Mouse (Mus musculus): ENCODE measurements around the gene Pxylp1.
A peak's percentile ranks its signal among the peaks of the same experiment; 100 is the strongest.

Pxylp1 gene

DNA sequence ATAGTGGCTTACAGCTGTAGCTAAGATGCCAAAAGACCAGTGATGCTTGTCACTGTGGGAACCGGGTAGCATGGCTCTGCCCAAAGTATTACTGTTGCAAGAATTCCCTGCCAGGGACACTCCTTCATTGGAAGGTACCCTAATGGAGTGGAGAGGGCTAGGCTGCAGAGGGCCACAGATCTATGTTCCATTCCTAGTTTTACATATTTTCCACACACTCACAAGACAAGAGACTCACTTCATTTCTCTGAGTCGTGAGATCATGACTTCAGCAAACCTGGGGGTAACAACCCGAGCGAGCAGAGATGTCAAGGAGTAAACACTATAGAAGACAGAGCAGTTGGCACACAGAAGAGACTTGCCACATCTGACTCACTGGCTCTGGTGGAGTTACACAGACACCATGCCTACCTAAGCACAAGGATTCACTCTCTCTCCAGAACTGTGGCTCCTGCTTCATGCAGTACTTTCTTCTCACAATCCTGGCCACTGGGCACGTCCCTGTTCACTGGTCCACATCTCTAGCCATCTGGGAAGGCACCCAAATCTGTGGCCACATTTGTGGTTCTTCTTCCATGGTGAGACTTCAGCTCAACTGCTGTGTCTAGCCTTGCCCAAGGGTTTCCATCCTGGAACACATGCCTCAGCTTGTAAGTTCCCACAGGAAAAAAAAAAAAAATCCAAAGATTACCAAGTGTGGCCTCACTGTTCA is 31.9 kb downstream of the Pxylp1 start:
- no peak for DNase-seq (ENCODE audit: low spot score)

DNA sequence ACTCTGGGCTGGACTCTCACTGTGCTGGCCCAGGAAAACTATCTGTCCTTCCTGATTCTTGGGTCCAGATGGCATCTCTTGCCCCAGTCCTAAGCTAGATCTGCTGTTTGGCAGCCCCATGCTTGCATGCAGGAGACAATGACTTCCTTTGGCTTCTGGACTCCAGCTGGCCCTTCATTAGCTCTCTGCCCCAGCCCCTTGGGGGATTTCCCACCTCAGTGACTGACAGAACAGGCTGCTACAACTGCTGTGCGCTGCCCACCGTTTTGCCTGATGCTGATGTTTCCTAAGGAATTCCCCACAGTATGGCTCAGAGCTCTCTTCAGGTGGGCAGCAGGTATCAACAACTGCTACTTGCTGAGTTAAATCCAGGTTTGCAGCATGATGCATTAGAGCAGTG is 33.4 kb downstream of the Pxylp1 start:
- no peak for DNase-seq (ENCODE audit: low spot score)

DNA sequence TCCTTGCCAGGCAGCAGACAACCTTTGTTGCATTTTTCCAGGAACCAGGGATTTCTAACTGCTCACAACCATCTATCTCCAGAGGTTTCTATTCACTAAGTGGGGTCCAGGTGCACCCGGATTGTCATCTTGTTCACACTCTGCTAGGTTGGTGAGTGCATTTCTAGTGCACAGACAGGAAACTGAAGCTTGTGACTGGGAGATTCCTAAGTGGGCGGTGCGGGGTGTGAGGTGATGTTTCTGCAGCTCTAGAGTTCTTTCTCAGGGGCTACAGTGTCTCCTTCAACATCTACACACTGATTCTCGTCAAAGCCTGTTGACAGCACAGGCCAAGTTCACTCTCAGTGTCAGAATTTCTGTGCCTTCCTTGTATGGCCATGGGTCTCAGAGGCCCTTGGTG is 34.6 kb downstream of the Pxylp1 start:
- DNase-seq (ENCODE audit: low spot score) = no peak

- DNase-seq (ENCODE audit: low spot score) = no peak
Observed at GRCm38 (mm10) chr9:96853300-96854186, 38.9 kb downstream of the Pxylp1 start.

- no peak for DNase-seq (ENCODE audit: low spot score)
Observed at GRCm38 (mm10) chr9:96851634-96852033, 40.8 kb downstream of the Pxylp1 start.

DNA sequence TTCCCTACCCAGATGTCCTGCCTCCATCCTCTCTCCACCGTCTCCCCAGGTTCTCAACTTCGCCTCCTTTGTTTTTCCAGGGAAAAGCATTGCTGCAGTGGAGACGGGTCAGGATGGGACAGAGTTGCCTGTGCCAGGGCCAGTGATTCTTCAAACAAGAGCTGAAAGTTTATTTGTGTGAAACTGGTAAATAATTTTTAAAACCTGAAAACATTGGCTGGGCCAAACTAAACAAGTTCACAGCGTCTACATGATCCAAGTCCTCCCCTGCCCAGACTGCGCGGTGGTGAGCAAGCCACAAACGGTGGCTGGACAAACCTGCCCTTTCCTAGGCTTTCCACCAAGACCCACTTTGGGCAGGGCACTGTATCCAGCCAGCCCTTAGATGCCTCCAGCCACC is 41.4 kb downstream of the Pxylp1 start:
- no peak for DNase-seq (ENCODE audit: low spot score)

DNA sequence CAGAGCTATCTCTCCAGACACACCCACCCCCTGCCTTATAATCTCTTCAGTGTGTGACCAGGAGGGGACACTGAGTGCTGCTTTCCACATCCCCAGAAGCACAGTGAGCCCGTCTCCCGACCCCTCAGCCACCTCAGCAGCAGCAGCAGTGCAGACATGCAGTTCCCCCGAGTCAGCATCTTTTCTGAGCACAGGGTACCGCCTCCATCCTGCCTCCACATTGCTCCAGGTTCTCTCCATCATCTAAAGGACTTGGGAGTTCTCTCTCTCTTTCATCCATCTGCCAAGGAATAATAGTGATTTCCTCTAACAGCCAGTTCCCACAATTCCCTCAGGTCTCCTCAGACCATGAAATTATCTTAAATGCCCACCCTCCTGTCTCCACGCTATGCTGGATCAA is 43.5 kb downstream of the Pxylp1 start:
- no peak for DNase-seq (ENCODE audit: low spot score)

DNA sequence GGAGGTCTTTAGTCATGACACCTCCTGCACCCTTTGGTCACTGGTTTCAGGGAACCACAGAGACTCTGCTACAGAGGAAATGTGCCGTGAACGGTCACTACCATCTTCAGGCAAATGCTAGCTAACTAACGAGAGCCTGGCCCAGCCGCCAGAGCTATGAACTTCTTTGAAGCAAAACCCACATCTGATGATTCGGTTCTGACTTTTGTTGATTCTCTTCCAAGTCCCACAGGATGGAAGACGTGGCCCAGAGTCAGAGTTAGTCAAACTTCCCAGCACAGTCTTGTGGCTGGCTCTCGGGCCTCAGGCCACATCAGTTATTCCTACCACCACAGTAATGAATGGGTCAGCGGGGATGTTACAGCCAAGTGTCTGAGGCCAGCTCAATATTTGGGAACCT is 46.1 kb downstream of the Pxylp1 start:
- DNase-seq (ENCODE audit: low spot score) = no peak

DNA sequence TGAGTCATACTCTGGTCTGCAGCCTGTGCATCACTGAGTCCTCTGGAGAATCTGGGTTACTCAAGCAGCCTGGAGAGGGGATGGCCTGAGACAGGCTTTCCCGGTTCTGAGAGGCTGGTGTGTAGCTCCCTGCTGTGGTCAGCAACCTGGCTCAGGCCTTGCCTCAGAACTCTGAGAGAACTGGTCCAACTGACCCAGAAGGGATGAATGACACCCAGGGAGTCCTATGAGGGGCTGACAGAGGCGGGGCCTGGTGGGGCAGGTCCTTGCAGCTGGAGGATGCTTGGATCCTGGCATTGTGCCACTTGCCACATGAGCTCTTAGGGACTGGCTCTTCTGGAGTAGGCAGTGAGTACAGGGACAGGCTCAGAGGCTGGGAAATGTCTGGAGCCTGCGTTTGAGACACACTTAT is 47.7 kb downstream of the Pxylp1 start:
- peak; percentile 34 for DNase-seq (ENCODE audit: low spot score)

DNA sequence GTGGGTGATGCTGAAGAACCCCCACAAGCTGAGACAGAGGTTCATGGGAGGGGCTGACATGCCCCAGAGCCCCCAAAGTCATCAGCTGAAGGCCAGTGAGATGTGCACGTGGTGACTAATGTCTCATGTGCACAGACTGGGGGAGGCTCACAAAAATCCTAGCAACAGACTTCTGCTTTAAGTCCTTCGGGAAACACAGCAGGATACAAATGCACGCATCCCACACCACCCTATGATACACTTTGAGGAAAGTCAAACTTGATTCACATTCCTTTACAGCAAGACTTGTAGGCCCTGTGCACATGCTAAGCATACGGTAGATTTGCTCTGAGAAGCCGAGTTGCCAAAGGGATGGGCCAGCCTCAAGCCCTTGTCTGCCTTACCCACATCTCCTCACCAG is 53.1 kb downstream of the Pxylp1 start:
- DNase-seq (ENCODE audit: low spot score) = no peak

DNA sequence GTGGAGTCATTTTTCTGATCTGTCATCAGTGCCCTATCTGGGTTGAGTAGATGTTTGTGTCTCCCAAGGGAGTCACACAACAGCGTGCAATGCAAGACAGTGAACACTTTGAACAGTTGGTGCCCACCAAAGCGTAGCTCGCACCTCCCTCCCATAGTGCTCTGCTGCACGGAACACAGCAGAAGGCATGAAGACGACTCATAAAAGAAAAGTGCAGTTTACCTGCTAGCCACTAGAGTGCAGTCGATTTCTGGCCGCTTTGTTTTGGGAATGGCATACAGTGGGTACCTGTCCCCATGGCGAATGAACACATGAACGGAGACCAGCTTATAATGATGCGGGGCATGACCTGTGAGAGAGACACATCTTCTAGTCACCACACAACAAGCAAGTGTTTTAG is 53.6 kb downstream of the Pxylp1 start:
- DNase-seq (ENCODE audit: low spot score) = no peak

DNA sequence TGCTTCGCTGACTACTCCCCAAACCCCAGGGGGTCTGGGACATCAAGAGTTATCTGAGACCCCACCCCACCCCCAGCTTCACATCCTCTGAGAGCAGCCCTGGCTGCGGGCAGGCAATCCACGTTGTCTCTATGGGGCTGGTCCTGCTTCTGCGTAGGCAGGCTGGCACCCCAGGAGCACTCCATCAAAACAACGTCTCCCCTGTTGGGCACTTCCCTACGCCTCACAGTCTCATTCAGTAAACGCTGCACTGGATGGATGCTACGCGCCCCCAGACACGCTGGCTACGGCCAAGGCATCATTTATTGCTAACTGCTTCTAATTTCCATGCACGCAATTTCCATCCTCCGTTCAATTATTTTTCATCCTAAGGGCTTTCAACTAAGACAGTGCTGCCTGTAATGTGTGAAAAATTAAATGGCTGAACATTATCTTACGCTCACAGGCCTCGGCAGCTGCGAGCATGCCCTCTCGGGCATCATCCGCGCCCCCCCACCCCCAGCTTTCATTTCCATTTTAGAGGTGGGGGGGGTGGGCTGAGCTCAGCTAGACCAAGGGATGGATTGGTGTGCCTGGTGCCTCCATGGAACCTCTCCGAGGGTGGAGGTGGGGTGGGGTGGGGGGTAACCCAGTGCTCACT is 54.6 kb downstream of the Pxylp1 start:
- DNase-seq (ENCODE audit: low spot score) = no peak

DNA sequence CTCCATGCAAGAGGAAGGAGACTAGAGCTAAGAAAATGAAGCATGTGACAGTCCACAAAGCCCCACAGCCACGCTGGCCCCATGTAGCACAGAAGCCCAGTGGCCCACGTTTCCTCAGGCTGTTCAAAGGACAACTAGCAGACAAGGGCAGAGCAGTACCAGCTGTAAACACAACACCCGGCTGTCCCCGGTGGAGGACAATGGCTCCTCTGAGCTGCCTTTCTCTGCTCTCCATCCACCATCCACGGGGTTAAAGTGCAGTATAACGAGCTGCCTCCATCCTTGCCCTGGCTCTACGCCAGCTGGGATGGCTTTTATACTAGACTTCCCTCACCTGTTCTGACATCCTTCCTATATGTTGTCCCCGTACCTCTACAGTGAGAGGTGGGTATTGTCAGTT is 55.5 kb downstream of the Pxylp1 start:
- no peak for DNase-seq (ENCODE audit: low spot score)

DNA sequence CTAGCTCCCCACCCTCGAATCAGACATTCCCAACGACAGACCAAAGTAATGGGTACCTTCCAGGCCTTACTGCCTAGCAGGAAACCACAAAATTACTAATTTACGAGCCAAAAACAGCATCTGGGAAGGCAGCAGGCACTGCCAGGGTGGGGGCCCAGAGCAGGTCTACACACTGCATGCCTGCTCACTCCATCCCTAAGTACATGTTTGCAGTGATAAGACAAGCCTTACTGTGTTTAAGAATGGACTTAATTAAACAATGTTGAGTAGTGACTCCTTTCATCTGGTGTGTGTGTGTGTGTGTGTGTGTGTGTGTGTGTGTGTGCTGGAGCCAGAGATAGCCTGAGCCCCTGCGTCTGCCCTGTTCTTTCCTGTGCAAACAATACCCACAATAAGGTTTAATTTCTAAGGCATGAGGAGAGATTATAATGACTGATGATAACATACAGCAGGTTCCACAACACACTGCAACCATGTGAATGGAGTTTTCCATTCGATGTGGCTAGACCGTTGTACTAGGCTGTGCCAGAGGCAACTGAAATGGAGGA is 57.0 kb downstream of the Pxylp1 start:
- no peak for DNase-seq (ENCODE audit: low spot score)

GRCm38 (mm10) chr9:96833606-96834005 is 58.9 kb downstream of the Pxylp1 start:
- DNase-seq (ENCODE audit: low spot score) = no peak

DNA sequence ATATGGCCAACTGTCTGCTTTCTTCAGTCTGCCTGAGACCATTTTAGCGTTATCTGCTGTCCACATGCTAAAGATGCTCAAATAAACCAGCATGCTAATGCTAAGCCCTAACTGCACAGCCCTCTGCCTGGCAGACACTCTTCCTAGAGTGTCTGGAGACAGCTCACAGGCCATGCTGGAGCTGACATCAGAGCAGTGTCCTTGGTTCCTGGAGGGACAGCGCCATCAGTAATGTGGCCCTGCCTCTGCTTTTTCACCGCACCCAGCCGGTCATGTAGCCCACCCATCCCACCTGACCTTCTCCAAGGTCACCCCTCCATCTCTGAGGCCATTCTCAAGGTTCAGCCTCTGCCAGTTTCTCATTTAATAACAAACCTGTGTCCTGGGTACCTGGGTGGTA is 60.0 kb downstream of the Pxylp1 start:
- no peak for DNase-seq (ENCODE audit: low spot score)

DNA sequence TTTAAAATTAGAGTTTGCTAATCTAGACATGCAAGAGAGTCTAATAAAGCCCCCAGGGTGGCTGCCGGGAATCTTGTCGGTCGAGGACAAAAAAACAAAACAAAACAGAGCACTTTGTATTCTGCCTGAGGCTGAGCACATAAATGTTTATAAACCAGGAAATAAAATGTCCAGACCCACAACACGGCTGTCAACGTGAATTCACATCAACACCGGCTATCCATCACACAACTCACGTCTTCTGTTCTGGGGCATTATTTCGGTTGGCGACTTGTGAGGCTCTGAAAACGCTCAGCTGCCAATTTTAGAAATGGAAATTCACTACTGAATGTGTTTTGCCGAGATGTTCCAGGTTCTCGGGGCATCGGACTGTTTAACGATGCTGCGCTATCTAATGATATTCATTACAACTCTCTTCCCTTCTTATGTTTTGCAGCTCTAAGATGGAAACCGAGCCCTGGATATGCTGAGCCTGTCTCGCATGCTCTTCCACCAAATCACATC is 61.6 kb downstream of the Pxylp1 start:
- no peak for DNase-seq (ENCODE audit: low spot score)

DNA sequence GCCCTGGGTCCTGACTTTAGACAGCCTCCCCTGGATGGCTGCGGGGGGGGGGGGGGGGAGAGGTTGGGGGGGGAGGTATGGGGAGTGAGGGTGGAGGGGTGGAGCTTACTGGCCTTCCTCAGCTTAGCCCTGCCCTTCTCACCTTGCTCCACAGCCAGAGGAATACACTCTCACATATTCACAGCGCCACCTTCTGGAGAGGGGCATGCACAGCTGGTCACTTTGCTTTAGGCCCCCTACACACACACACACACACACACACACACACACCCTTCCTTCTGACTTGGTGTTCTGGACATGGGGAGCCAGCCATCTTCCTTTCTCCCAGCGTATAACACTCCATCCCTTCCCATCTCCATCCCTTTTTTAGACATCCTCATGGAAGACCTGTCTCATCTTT is 62.8 kb downstream of the Pxylp1 start:
- DNase-seq (ENCODE audit: low spot score) = no peak

DNA sequence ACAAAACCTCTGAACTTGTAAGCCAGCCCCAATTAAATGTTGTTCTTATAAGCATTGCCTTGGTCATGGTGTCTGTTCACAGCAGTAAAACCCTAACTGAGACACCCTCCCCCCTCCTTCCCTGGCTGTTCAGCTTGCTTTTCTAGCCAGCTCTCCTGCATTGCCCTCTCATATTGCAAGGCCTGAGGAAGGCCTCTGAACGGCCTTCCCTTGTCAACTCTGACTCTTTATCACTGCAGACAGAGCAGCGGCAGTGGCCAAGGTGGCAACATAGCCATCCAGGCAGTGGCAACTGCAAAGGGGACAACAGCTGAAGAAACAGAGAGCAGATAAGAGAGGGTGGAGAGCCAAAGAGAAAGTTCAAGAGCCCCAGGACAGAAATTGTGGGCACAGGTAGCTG is 64.4 kb downstream of the Pxylp1 start:
- no peak for DNase-seq (ENCODE audit: low spot score)

GRCm38 (mm10) chr9:96827002-96827785 is 65.3 kb downstream of the Pxylp1 start:
- DNase-seq (ENCODE audit: low spot score) = no peak

DNA sequence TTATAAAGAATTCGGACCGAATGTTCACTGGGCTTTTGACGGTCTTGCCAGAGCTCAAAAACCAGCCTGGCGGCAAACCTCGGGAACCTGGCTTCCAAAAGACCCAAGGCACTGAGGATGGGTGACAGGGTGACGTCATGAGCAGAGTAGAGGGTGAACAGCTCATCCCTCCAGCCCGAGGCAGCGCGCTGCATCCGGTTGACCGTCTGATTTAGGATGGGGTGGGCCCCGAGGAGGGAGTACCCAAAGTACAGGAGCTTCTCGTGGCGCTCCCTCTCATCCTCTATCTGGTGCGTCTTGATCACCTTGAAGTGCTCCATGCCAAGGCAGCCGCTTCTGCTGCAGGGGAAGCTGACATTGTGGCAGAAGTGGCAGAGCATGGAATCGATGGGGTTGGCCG is 67.6 kb downstream of the Pxylp1 start:
- no peak for DNase-seq (ENCODE audit: low spot score)

DNA sequence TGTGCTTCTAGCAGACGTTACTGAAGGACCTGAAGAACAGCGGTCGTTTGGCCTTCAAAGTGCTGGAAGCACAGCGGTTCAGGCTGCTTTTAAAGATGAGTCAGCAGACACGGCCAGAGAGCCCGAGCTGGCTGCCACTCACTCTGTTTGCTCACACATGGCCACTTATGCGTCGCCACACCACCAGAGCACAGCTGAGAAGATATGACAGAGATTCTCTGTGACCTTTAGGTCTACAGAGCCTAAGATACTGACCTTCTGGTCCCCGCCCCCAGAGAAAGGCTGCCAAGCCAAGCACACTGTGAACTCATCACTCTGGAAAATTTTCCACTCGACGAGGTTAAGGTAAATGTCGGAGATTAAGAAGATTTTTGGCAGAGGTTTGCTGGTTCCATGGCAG is 68.4 kb downstream of the Pxylp1 start:
- DNase-seq (ENCODE audit: low spot score) = no peak

Measured in testis, postnatal 14 days (tissue).